Mouse (Mus musculus): ENCODE results near the gene Gcdh. TPM values are rescaled to one million over a fixed set of nuclear protein-coding genes. Genes with fewer than 3 reads are reported as not detected.

Gcdh gene
- polyA plus RNA-seq, 1 experiment from 2014 or later, result 37.2 TPM

DNA sequence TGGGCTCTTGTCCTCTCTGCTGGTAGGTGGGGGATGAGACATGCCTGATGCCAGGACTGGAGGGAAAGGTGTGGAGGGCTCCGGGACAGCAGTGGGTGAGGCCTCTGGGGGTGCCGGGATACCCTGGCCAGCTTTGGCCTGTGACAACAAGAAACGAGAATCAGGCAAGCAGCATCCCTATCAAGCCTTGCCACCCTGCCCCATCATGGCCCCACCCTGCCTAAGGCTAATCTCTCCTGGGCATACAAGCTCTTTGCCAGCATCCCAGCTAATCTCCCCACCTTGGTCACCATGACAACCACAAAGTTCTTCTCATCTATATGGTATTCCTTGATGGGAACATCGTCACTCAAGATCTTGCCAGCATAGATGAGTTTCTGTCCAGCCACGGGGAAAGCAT is 55.2 kb downstream of the Gcdh start:
- H3K27me3 ChIP-seq, result no peaks in the 10 kb centered on the region
- no peak overlapping the region for H3K4me3 ChIP-seq
- peaks cover 66% of the 10 kb centered on the region for H3K4me1 ChIP-seq (replicated peaks)
- no peak overlapping the region for H3K4me2 ChIP-seq
- no peaks in the 10 kb centered on the region for H3K9me3 ChIP-seq
- peaks cover 75% of the 10 kb centered on the region for H3K36me3 ChIP-seq
- 87% methylated on average over 5 of the region's 5 CpGs for WGBS
- 0 out of 2 replicates have a peak overlapping the region, but pooled peaks have one; percentile 65 for H3K27ac ChIP-seq (replicated peaks)
- no peak overlapping the region for H3K9ac ChIP-seq
- ATAC-seq (ENCODE audit: low read depth), result no peak

DNA sequence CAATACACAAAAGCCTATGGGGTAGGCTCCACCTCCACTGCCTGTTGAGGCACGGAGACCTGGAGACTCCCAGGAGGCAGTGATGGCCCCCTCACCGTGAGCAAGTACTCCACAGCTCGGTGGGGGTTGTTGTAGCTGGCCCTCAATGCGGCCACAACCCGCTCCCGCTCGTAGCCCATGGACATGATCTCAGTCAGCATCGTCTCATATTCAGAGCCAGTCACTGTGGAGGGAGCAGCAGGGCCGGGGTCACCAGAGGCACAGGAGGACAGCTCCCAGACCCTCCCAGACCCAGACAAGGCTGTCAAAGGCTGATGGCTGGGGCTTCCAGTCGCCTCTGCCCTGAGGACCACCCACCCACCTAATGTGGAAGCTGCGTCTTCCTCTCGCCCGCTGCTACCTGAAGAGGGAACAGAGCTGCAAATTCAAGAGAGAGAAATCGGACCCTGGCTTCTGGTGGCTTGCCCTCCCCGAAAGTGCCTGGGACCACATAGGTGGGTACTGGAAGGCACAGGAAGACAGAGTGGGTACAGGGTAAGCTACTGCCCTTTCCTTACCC is 55.7 kb downstream of the Gcdh start:
- H3K4me1 ChIP-seq (replicated peaks), result peaks cover 66% of the 10 kb centered on the region
- WGBS, result 77% methylated on average over 15 of the region's 15 CpGs
- no peak overlapping the region for H3K4me3 ChIP-seq
- no peaks in the 10 kb centered on the region for H3K9me3 ChIP-seq
- H3K27me3 ChIP-seq, result no peaks in the 10 kb centered on the region
- no peak overlapping the region for H3K4me2 ChIP-seq
- peak overlapping the region; percentile 38; the same call in 1 of the 2 replicates for H3K9ac ChIP-seq
- ATAC-seq (ENCODE audit: low read depth), result no peak
- H3K36me3 ChIP-seq, result peaks cover 70% of the 10 kb centered on the region
- peak overlapping the region; percentile 65 for H3K27ac ChIP-seq (replicated peaks)

DNA sequence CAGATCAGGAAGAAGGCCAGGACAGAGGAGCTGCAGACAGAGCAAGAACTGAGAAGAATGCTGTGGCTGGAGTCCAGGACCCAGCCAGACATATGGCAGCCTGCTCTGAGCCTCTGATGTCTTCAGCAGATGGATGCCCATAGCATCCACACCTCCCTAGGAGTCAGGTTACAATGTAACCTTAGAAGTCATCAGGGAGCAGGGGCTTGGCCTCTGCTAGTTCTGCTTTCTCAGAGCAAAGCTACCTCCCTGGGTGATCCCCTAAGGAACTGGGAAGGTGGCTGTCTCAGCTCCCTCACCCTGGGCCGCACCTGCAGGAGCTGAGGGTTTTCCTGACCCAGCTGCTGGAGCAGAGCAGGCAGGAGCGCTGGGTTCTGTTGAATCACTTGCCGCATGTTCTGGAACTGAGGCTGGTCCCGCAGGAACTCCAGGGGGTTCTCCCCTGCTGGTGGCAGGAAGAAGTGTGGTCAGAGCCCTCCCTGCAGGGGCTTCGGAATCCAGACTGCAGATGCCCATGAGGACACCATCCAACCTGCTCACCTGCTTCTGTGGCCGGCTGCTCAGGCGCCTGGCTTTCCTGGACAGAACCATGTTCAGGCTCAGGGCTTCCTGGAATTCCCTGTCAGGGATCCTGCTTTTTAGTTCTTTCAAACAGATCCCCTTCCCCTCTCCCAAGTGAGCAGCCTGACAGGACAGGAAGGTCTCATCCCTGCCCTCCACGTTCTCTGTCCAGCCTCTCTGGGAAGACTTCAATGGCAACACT is 56.4 kb downstream of the Gcdh start:
- peaks cover 64% of the 10 kb centered on the region for H3K4me1 ChIP-seq (replicated peaks)
- no peak for ATAC-seq (ENCODE audit: low read depth)
- H3K9me3 ChIP-seq, result no peaks in the 10 kb centered on the region
- 62% methylated on average over 8 of the region's 8 CpGs for WGBS
- H3K9ac ChIP-seq, result peak overlapping the region; percentile 38; the same call in 1 of the 2 replicates
- H3K36me3 ChIP-seq, result peaks cover 64% of the 10 kb centered on the region
- H3K4me3 ChIP-seq, result no peak overlapping the region
- H3K27me3 ChIP-seq, result no peaks in the 10 kb centered on the region
- H3K4me2 ChIP-seq, result peak overlapping the region; percentile 5; the same call in 1 of the 2 replicates
- H3K27ac ChIP-seq (replicated peaks), result peak overlapping the region; percentile 65

Small RNA genes within 50 kb of the gene (microRNA-seq; reads per million reads assigned to microRNA genes)
- gene Gm24197 (not detected), gene Mir7069 (1.0 reads per million)

Other genes with a start within 250 kb of the Gcdh start
- gene Ier2, start 231.1 kb downstream of the Gcdh start, polyA plus RNA-seq (2015; fragmentation: Nextera tagmentation; extraction: Ambion mirVana), result 32.5 and 37.7 TPM in 2 replicates
- 53.6 and 55.5 TPM in 2 replicates for gene Trmt1, start 207.6 kb downstream of the Gcdh start, polyA plus RNA-seq (2015; fragmentation: Nextera tagmentation; extraction: Ambion mirVana)
- 14.1 and 15.1 TPM in 2 replicates for gene Nacc1, start 206.1 kb downstream of the Gcdh start, polyA plus RNA-seq (2015; fragmentation: Nextera tagmentation; extraction: Ambion mirVana)
- 2.8 and 3.6 TPM in 2 replicates for gene Lyl1, start 192.5 kb downstream of the Gcdh start, polyA plus RNA-seq (2015; fragmentation: Nextera tagmentation; extraction: Ambion mirVana)
- gene G430095P16Rik, start 170.9 kb downstream of the Gcdh start, polyA plus RNA-seq (2015; fragmentation: Nextera tagmentation; extraction: Ambion mirVana), result 1.4 and 2.2 TPM in 2 replicates
- gene Nfix, start 93.6 kb downstream of the Gcdh start, polyA plus RNA-seq (2015; fragmentation: Nextera tagmentation; extraction: Ambion mirVana), result 28.7 and 34.4 TPM in 2 replicates
- 12.3 and 12.8 TPM in 2 replicates for gene Dand5, start 71.1 kb downstream of the Gcdh start, polyA plus RNA-seq (2015; fragmentation: Nextera tagmentation; extraction: Ambion mirVana)
- gene Gadd45gip1, start 62.4 kb downstream of the Gcdh start, polyA plus RNA-seq (2015; fragmentation: Nextera tagmentation; extraction: Ambion mirVana), result 35.1 and 39.8 TPM in 2 replicates
- gene Rad23a, start 53.3 kb downstream of the Gcdh start, polyA plus RNA-seq (2015; fragmentation: Nextera tagmentation; extraction: Ambion mirVana), result 69.9 and 74.2 TPM in 2 replicates
- gene Calr, start 47.0 kb downstream of the Gcdh start, polyA plus RNA-seq (2015; fragmentation: Nextera tagmentation; extraction: Ambion mirVana), result 766 and 971 TPM in 2 replicates
- gene Farsa, start 36.9 kb downstream of the Gcdh start, polyA plus RNA-seq (2015; fragmentation: Nextera tagmentation; extraction: Ambion mirVana), result 102 and 104 TPM in 2 replicates
- gene Syce2, start 21.8 kb downstream of the Gcdh start, polyA plus RNA-seq (2015; fragmentation: Nextera tagmentation; extraction: Ambion mirVana), result 16.4 and 16.6 TPM in 2 replicates
- gene Klf1, start 8.0 kb upstream of the Gcdh start, polyA plus RNA-seq (2015; fragmentation: Nextera tagmentation; extraction: Ambion mirVana), result 0.90 and 0.91 TPM in 2 replicates
- 4.5 and 8.8 TPM in 2 replicates for gene Dnase2a, start 14.6 kb upstream of the Gcdh start, polyA plus RNA-seq (2015; fragmentation: Nextera tagmentation; extraction: Ambion mirVana)
- gene Mast1, start 43.4 kb upstream of the Gcdh start, polyA plus RNA-seq (2015; fragmentation: Nextera tagmentation; extraction: Ambion mirVana), result 62.7 and 70.3 TPM in 2 replicates
- gene Rtbdn, start 53.1 kb upstream of the Gcdh start, polyA plus RNA-seq (2015; fragmentation: Nextera tagmentation; extraction: Ambion mirVana), result 1.4 and 1.6 TPM in 2 replicates
- gene Gm49661, start 75.5 kb upstream of the Gcdh start, polyA plus RNA-seq (2015; fragmentation: Nextera tagmentation; extraction: Ambion mirVana), result not detected in 2 replicates
- 1,236 and 1,369 TPM in 2 replicates for gene Prdx2, start 75.7 kb upstream of the Gcdh start, polyA plus RNA-seq (2015; fragmentation: Nextera tagmentation; extraction: Ambion mirVana)
- gene Rnaseh2a, start 75.8 kb upstream of the Gcdh start, polyA plus RNA-seq (2015; fragmentation: Nextera tagmentation; extraction: Ambion mirVana), result 55.0 and 55.6 TPM in 2 replicates
- gene Junb, start 84.8 kb upstream of the Gcdh start, polyA plus RNA-seq (2015; fragmentation: Nextera tagmentation; extraction: Ambion mirVana), result 7.5 and 8.4 TPM in 2 replicates
- gene Hook2, start 96.7 kb upstream of the Gcdh start, polyA plus RNA-seq (2015; fragmentation: Nextera tagmentation; extraction: Ambion mirVana), result 22.8 and 25.0 TPM in 2 replicates
- not detected in 2 replicates for gene Best2, start 120.6 kb upstream of the Gcdh start, polyA plus RNA-seq (2015; fragmentation: Nextera tagmentation; extraction: Ambion mirVana)
- gene Asna1, start 131.4 kb upstream of the Gcdh start, polyA plus RNA-seq (2015; fragmentation: Nextera tagmentation; extraction: Ambion mirVana), result 148 and 151 TPM in 2 replicates
- gene Trir, start 132.9 kb upstream of the Gcdh start, polyA plus RNA-seq (2015; fragmentation: Nextera tagmentation; extraction: Ambion mirVana), result 147 and 170 TPM in 2 replicates
- 49.0 and 52.7 TPM in 2 replicates for gene Tnpo2, start 143.0 kb upstream of the Gcdh start, polyA plus RNA-seq (2015; fragmentation: Nextera tagmentation; extraction: Ambion mirVana)
- gene Fbxw9, start 166.1 kb upstream of the Gcdh start, polyA plus RNA-seq (2015; fragmentation: Nextera tagmentation; extraction: Ambion mirVana), result 48.6 and 50.8 TPM in 2 replicates
- gene Gm5741, start 174.1 kb upstream of the Gcdh start, polyA plus RNA-seq (2015; fragmentation: Nextera tagmentation; extraction: Ambion mirVana), result 1.5 TPM in 1 of 2 replicates, not detected in the other
- 86.9 and 109 TPM in 2 replicates for gene Dhps, start 177.8 kb upstream of the Gcdh start, polyA plus RNA-seq (2015; fragmentation: Nextera tagmentation; extraction: Ambion mirVana)
- 117 and 118 TPM in 2 replicates for gene Wdr83os, start 186.8 kb upstream of the Gcdh start, polyA plus RNA-seq (2015; fragmentation: Nextera tagmentation; extraction: Ambion mirVana)
- gene Wdr83, start 187.4 kb upstream of the Gcdh start, polyA plus RNA-seq (2015; fragmentation: Nextera tagmentation; extraction: Ambion mirVana), result 56.5 and 58.6 TPM in 2 replicates
- 18.7 and 19.2 TPM in 2 replicates for gene Man2b1, start 189.3 kb upstream of the Gcdh start, polyA plus RNA-seq (2015; fragmentation: Nextera tagmentation; extraction: Ambion mirVana)
- gene Zfp791, start 229.2 kb upstream of the Gcdh start, polyA plus RNA-seq (2015; fragmentation: Nextera tagmentation; extraction: Ambion mirVana), result 2.3 and 2.9 TPM in 2 replicates